Mouse (Mus musculus) liver, adult 10 weeks (tissue): ENCODE data around the gene Tpbpb. TPM values are rescaled to one million over a fixed set of nuclear protein-coding genes. Genes with fewer than 3 reads are reported as not detected.

Experiments used
- polyA plus RNA-seq: library from polyadenylated mRNA; stranded (reverse); fragments of 350-450 nt; fragmentation: Illumina TruSeq; extraction: RNeasy Lipid Tissue Mini Kit (QIAGEN cat#74804); gene quantifications from one replicate; pipeline ENCODE4 v1.2.3, GENCODE M21; 2014; ENCODE audit warnings: low read depth, low replicate concordance

The Tpbpb gene
- not detected for polyA plus RNA-seq

DNA sequence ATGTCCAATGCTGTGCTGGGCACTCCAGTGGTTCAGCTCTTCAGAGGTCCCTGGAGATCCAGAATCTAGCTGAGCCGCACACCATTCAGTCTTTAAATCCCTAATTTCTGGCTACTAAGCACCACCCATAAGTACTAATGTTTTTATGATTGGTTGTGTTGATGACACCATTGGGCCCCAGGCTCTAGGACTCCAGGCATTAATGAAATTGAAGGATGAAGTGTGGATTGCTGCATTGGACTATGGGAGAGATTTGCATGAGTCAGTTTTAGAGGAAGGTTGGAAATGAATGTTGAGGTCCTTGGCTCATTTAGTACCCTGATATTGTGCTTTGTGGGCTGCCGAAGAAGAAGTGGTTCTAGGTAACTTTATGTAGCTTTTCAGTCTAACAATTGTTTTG, at the start of gene Tpbpb:
Tpbpb (minus strand) TSS at position 101 of the 400 bp plus-strand sequence.

DNA sequence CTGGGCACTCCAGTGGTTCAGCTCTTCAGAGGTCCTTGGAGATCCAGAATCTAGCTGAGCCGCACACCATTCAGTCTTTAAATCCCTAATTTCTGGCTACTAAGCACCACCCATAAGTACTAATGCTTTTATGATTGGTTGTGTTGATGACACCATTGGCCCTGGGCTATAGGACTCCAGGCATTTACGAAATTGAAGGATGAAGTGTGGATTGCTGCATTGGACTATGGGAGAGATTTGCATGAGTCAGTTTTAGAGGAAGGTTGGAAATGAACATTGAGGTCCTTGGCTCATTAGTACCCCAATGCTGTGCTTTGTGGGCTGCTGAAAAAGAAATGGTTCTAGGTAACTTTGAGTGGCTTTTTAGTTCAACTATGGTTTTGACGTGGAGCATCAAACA, 37.2 kb upstream of the Tpbpb start, which contains the start of gene Tpbpa:
Tpbpa (minus strand) TSS at position 101 of the 400 bp plus-strand sequence.

DNA sequence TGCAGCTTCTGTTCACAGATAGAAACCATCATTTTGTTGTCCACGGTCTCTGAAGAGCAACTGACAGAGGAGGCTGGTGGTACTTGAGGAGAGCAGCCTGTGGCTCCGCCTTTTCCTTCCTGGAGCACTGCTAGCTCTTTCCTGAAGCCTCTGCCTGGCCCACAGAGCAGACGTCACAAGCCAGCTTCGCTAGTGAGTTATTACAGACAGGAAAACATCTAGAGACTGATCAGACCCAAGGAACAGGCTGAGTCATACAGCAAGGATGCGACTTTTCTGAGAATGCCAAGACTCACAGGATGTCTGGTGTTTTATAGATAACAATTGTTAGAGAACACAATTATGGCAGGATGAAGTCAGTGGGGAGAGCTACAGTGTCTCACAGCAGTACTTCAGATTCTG, 31.8 kb upstream of the Tpbpb start, which contains the start of the genes Gm49391 and Ctla2a:
Gm49391 (minus strand) TSS at position 72 of the 402 bp plus-strand sequence.
Ctla2a (minus strand) TSS at position 126 of the 402 bp plus-strand sequence.

DNA sequence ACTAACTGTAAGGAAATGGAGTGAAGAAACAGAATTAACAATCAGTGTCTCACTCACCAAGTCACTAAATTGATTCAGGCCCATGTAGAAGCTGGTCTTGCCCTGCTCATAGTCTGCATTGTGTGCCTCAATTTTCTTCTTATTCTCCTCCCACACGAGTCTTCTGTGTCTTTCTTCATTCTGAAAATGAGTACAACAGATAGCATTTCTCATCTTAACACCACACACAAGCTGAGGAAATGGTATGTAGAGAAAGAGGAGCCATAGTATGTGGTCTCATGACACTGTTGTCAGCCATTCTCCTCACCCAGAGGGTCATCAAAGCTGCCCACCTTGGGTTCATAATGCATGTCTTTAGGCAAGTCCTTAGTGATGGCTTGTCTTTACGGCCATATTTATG, 30.8 kb upstream of the Tpbpb start, which contains the start of gene Gm49393:
Gm49393 (minus strand) TSS at position 101 of the 400 bp plus-strand sequence.

DNA sequence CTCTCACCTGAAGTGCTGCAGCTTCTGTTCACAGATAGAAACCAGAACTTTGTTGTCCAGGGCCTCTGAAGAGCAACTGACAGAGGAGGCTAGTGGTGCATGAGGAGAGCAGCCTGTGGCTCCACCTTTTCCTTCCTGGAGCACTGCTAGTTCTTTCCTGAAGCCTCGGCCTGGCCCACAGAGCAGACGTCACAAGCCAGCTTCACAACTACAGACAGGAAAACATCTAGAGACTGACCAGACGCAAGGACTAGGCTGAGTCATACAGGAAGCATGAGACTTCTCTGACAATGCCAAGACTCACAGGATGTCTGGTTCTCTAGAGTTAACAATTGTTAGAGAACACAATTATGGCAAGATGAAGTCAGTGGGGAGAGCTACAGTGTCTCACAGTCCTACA, 7.4 kb downstream of the Tpbpb start, which contains the start of gene Ctla2b:
Ctla2b (minus strand) TSS at position 120 of the 400 bp plus-strand sequence.

DNA sequence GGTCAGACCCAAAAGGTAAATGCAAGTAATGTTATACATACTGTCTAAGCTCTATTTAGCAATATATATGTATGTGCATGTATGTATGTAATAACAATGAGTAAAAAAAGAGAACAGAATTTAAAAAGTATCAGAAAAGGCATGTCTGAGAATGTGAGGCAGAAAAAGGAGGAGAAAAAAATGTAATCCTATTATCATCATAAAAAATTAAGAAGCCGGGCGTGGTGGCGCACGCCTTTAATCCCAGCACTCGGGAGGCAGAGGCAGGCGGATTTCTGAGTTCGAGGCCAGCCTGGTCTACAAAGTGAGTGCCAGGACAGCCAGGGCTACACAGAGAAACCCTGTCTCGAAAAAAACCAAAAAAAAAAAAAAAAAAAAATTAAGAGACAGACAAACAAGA, 7.9 kb downstream of the Tpbpb start, which contains the start of gene Gm49392:
Gm49392 (minus strand) TSS at position 101 of the 400 bp plus-strand sequence.

DNA sequence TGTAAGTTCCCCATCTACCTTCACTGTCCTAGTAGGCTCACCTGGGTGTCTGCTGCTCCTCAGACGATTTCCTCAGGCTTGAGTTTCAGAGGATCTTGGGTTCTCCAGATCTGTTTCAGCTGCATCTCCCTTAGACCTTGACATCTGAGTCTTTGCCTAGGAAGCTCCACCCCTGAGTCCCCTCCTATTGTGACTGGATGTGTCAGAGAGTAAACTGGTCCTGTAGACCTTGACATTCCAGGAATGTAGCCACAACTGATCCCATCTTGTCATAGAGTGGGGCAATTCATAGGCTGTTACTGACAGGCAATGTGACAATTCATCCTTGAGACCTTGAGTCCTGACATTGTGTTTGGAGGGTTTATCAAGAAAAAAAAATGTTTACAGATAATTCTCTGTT, 40.4 kb downstream of the Tpbpb start, which contains the start of gene 4930486L24Rik:
4930486L24Rik (minus strand) TSS at position 195 of the 400 bp plus-strand sequence.

Other genes starting within 250 kb of the Tpbpb start
- not detected for gene BC051665, start 118.5 kb downstream of the Tpbpb start, polyA plus RNA-seq
- gene Ctsll3, start 102.0 kb downstream of the Tpbpb start, polyA plus RNA-seq, result not detected
- gene 4930486L24Rik, start 40.4 kb downstream of the Tpbpb start, polyA plus RNA-seq, result not detected
- 0.37 TPM for gene Gm49392, start 8.0 kb downstream of the Tpbpb start, polyA plus RNA-seq
- gene Ctla2b, start 7.4 kb downstream of the Tpbpb start, polyA plus RNA-seq, result 9.2 TPM
- not detected for gene Gm49393, start 30.7 kb upstream of the Tpbpb start, polyA plus RNA-seq
- 0.93 TPM for gene Gm49391, start 31.7 kb upstream of the Tpbpb start, polyA plus RNA-seq
- 7.3 TPM for gene Ctla2a, start 31.7 kb upstream of the Tpbpb start, polyA plus RNA-seq
- not detected for gene Tpbpa, start 37.1 kb upstream of the Tpbpb start, polyA plus RNA-seq
- gene Ctsj, start 101.1 kb upstream of the Tpbpb start, polyA plus RNA-seq, result not detected
- gene Ctsq, start 135.8 kb upstream of the Tpbpb start, polyA plus RNA-seq, result not detected